Mouse (Mus musculus): Measurements from ENCODE around the gene Exoc6b.

DNA sequence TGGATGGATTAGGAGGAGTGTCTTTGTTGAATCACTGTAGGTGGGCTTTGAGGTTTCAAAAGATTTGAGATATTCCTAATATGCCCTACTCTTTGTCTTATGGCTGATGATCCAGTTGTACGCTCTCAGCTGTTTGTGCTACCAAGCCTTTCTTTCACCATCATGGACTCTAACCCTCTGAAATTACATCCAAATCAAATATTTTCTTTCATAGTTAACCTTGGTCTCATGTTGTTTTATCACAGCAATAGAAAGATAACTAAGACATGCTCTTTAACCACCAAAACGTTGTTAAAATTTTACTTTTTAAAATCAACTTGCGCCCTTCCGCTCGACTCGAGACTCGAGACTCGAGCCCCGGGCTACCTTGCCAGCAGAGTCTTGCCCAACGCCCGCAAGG is 356.1 kb downstream of the Exoc6b start:
- TF ChIP-seq CTCF (IDR thresholded peaks at IDR 0.05; ENCODE audit: low read depth) (no peak), EP300 (optimal IDR thresholded peaks at IDR 0.05) (no peak)

Data from stomach, postnatal 0 days (tissue).